Mouse (Mus musculus) limb, embryonic 11.5 days (tissue): ENCODE data around the gene Fry. TPM values are rescaled to one million over a fixed set of nuclear protein-coding genes. Genes with fewer than 3 reads are reported as not detected.
"Not testable (repeated sequence)": the region's sequence is repeated elsewhere in the genome, so short reads cannot be mapped to it uniquely, and the experiment has no call there.

ENCODE experiments used
- ATAC-seq: fragments of 200-750 bp; cut with Nextera tagmentation; 2 replicates; pipeline ENCODE4 v1.8.0; 2017; ENCODE audit warnings: low read depth; ENCODE audit not compliant: insufficient number of reproducible peaks, low FRiP score, low TSS enrichment
- DNase-seq: peaks from one replicate; pipeline ENCODE4 v3.0.0-alpha.2; 2015; ENCODE audit warnings: low spot score
- H3K27ac ChIP-seq: fragments of 300-500 bp; sonication (generic); replicated peaks from 2 replicates; pipeline ENCODE4 v1.5.1; 2014; ENCODE audit warnings: low read depth, mild to moderate bottlenecking, low read length
- H3K27me3 ChIP-seq: fragments of 300-500 bp; sonication (generic); 2 replicates; pipeline ENCODE4 v1.6.1; 2014; ENCODE audit warnings: mild to moderate bottlenecking, low read length, mixed read lengths; ENCODE audit not compliant: control insufficient read depth, insufficient read depth
- H3K36me3 ChIP-seq: fragments of 300-500 bp; sonication (generic); 2 replicates; pipeline ENCODE4 v1.6.1; 2014; ENCODE audit warnings: mild to moderate bottlenecking, low read length, moderate library complexity, mixed read lengths; ENCODE audit not compliant: control insufficient read depth, insufficient read depth
- H3K4me1 ChIP-seq: fragments of 300-500 bp; sonication (generic); 2 replicates; pipeline ENCODE4 v1.6.1; 2014; ENCODE audit warnings: low read length, mixed read lengths; ENCODE audit not compliant: control insufficient read depth, insufficient read depth
- H3K4me2 ChIP-seq: fragments of 300-500 bp; sonication (generic); 2 replicates; pipeline ENCODE4 v1.6.1; 2014; ENCODE audit warnings: low read depth, mild to moderate bottlenecking, moderate library complexity; ENCODE audit not compliant: severe bottlenecking
- H3K4me3 ChIP-seq: fragments of 300-500 bp; sonication (generic); 2 replicates; pipeline ENCODE4 v1.5.1; 2014; ENCODE audit warnings: low read depth, low read length
- H3K9ac ChIP-seq: fragments of 300-500 bp; sonication (generic); 2 replicates; pipeline ENCODE4 v1.6.1; 2014; ENCODE audit warnings: mild to moderate bottlenecking, low read length
- H3K9me3 ChIP-seq: fragments of 300-500 bp; sonication (generic); 2 replicates; pipeline ENCODE4 v1.6.1; 2016; ENCODE audit warnings: low read length; ENCODE audit not compliant: control insufficient read depth
- WGBS: fragments of 180-500 bp; shearing (Covaris S2); extraction: QIAGEN DNeasy Blood & Tissue Kit; methylation state at CpG from one replicate; pipeline ENCODE4 v1.1.7; 2014; 5-methylcytosine and 5-hydroxymethylcytosine counted together
- polyA plus RNA-seq: library from polyadenylated mRNA; unstranded; fragments of >200 nt; fragmentation: Nextera tagmentation; extraction: Ambion mirVana; gene quantifications from 2 replicates; pipeline ENCODE4 v1.2.1, GENCODE M21; 2014

The Fry gene
- polyA plus RNA-seq, 1 experiment from 2014 or later: 5.2 TPM

- DNase-seq (no peak), ATAC-seq (no peak)
- no peaks in the 10 kb centered on the region for H3K9me3 ChIP-seq
- WGBS: 88% methylated on average over 6 of the region's 6 CpGs
- no peaks in the 10 kb centered on the region for H3K36me3 ChIP-seq
- H3K9ac ChIP-seq: no peak overlapping the region
- no peak overlapping the region for H3K4me2 ChIP-seq
- H3K27me3 ChIP-seq: no peaks in the 10 kb centered on the region
- H3K27ac ChIP-seq: no peak overlapping the region
- H3K4me1 ChIP-seq: no peaks in the 10 kb centered on the region
- H3K4me3 ChIP-seq: no peak overlapping the region
Measured at GRCm38 (mm10) chr5:150465218-150465617, 346.8 kb downstream of the Fry start.

GRCm38 (mm10) chr5:150466132-150466531 lies 347.7 kb downstream of the Fry start:
- Histone ChIP-seq H3K27ac (no peak overlapping the region), H3K27me3 (no peaks in the 10 kb centered on the region), H3K36me3 (no peaks in the 10 kb centered on the region), H3K4me3 (no peak overlapping the region), H3K4me2 (no peak overlapping the region), H3K9me3 (no peaks in the 10 kb centered on the region), H3K9ac (no peak overlapping the region), H3K4me1 (no peaks in the 10 kb centered on the region)
- ATAC-seq (no peak), DNase-seq (no peak)
- 83% methylated on average over 12 of the region's 12 CpGs for WGBS

GRCm38 (mm10) chr5:150468431-150468830 lies 350.0 kb downstream of the Fry start:
- DNase-seq (no peak), ATAC-seq (no peak)
- Histone ChIP-seq H3K4me2 (no peak overlapping the region), H3K27me3 (no peaks in the 10 kb centered on the region), H3K4me1 (no peaks in the 10 kb centered on the region), H3K9me3 (no peaks in the 10 kb centered on the region), H3K4me3 (no peak overlapping the region), H3K36me3 (no peaks in the 10 kb centered on the region), H3K9ac (no peak overlapping the region), H3K27ac (no peak overlapping the region)
- WGBS: 65% methylated on average over 6 of the region's 6 CpGs

DNA sequence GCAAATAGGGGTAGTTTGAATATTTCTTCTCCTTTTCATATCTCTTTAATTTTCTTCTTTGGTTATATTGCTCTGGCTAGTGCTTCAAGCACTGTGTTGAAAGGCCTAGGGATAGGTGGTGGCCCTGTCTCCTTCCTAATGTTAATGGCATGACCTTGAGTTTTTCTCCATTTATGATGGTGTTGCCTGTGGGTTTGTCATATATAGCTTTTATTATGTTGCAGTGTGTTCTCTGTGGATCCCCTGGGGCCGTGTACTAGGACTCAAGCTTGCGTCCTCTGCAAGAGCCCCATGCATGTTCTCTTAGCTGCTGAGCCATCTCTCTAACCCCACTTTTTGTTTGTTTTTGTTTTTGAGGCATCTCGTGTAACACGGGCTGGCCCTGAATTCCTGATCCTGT lies 358.9 kb downstream of the Fry start:
- 77% methylated on average over 4 of the region's 4 CpGs for WGBS
- Histone ChIP-seq H3K4me2 (no peak overlapping the region), H3K27ac (no peak overlapping the region), H3K9me3 (no peaks in the 10 kb centered on the region), H3K27me3 (no peaks in the 10 kb centered on the region), H3K4me1 (no peaks in the 10 kb centered on the region), H3K36me3 (no peaks in the 10 kb centered on the region), H3K4me3 (no peak overlapping the region), H3K9ac (no peak overlapping the region)
- ATAC-seq (no peak), DNase-seq (no peak)

- H3K36me3 ChIP-seq: no peaks in the 10 kb centered on the region
- DNase-seq (no peak), ATAC-seq (no peak)
- no peaks in the 10 kb centered on the region for H3K9me3 ChIP-seq
- no peak overlapping the region for H3K4me2 ChIP-seq
- no peaks in the 10 kb centered on the region for H3K4me1 ChIP-seq
- no peak overlapping the region for H3K9ac ChIP-seq
- WGBS: 73% methylated on average over 4 of the region's 4 CpGs
- H3K4me3 ChIP-seq: no peak overlapping the region
- no peaks in the 10 kb centered on the region for H3K27me3 ChIP-seq
- H3K27ac ChIP-seq: no peak overlapping the region
Measured at GRCm38 (mm10) chr5:150478612-150479011, 360.2 kb downstream of the Fry start.

- H3K36me3 ChIP-seq: no peaks in the 10 kb centered on the region
- H3K4me3 ChIP-seq: no peak overlapping the region
- ATAC-seq: no peak
- no peak overlapping the region for H3K4me2 ChIP-seq
- H3K9ac ChIP-seq: no peak overlapping the region
- no peaks in the 10 kb centered on the region for H3K4me1 ChIP-seq
- no peaks in the 10 kb centered on the region for H3K9me3 ChIP-seq
- DNase-seq: peak; percentile 50
- H3K27ac ChIP-seq: no peak overlapping the region
- H3K27me3 ChIP-seq: no peaks in the 10 kb centered on the region
- WGBS: 41% methylated on average over 3 of the region's 3 CpGs
Measured at GRCm38 (mm10) chr5:150485198-150485597, 366.8 kb downstream of the Fry start.

DNA sequence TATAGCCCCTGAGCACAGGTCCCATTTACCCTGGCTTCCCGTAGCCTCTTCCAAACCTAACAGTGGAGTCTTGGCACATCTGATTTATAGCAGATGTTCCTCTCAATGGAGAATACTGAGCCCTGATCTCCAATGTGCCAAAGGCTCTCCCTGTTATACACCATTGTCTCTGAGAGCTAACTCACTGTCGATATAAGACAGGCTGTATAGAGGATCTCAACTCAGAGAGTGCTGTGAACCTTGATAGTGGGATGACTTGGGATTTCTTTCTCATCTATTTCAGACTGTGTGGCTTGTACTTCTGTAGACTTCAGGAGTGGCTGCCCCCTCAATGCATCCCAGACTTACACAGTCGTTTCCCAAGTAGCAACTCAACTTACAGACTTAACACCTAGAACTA lies 371.8 kb downstream of the Fry start:
- H3K9me3 ChIP-seq: no peaks in the 10 kb centered on the region
- no peaks in the 10 kb centered on the region for H3K36me3 ChIP-seq
- no peaks in the 10 kb centered on the region for H3K4me1 ChIP-seq
- H3K4me3 ChIP-seq: no peak overlapping the region
- WGBS: 87% methylated on average over 3 of the region's 3 CpGs
- H3K27me3 ChIP-seq: no peaks in the 10 kb centered on the region
- no peak overlapping the region for H3K4me2 ChIP-seq
- H3K9ac ChIP-seq: no peak overlapping the region
- H3K27ac ChIP-seq: no peak overlapping the region
- DNase-seq (no peak), ATAC-seq (0 out of 2 replicates have a peak, but pooled peaks have one; percentile 54)

DNA sequence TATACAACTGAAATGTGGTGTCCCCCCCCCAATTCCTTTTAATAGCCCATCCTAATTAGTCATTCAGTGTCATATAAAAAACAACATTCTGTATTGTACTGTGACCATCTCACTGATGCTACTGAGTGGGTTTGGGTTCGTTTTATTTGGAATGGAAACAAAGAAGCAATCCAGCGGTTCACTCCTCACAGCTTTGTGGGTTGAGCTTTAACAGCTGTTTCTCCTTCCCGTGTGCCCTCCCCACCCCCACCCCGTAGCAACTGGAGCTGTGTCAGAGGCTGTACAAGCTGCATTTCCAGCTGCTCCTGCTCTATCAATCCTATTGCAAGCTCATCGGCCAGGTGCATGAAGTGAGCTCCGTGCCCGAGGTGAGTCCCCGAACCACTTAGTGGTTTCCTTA lies 372.4 kb downstream of the Fry start:
- Histone ChIP-seq H3K27ac (no peak overlapping the region), H3K9ac (no peak overlapping the region), H3K9me3 (no peaks in the 10 kb centered on the region), H3K27me3 (no peaks in the 10 kb centered on the region), H3K4me2 (no peak overlapping the region), H3K4me1 (no peaks in the 10 kb centered on the region), H3K36me3 (no peaks in the 10 kb centered on the region), H3K4me3 (no peak overlapping the region)
- 60% methylated on average over 8 of the region's 8 CpGs for WGBS
- peak; percentile 25 for DNase-seq
- ATAC-seq: no peak

DNA sequence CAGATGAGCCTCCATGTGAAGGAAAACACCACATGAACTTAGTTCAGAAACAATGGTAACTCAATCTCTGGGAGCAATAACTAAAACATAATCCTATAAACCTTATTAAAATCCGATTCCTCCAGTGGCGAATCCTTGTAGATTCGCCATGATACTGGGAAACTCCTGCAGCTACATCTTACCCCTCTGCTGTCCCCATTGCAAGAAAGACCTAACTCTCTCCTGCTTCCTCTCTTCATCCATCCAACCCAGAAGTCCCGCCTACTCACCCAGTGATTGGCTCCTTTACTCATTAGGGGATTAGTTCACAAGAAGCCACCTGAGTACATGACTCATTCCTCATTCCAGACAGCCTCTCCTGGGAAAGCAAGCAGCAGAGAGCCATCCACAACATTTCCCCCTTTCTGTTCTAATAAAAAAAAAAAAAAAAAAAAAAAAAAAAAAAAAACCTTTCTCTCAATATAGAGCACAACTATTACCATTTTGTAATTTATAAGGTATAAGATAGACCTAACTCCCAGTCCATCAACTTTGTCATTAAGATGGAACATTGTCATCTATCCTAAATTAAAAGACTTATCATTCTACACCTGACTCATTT lies 373.2 kb downstream of the Fry start:
- H3K4me1 ChIP-seq, DNase-seq, H3K4me2 ChIP-seq, H3K36me3 ChIP-seq, H3K4me3 ChIP-seq, H3K9me3 ChIP-seq, H3K27me3 ChIP-seq, H3K9ac ChIP-seq, H3K27ac ChIP-seq, ATAC-seq: not testable (repeated sequence)
- 92% methylated on average over 4 of the region's 4 CpGs for WGBS
